Mouse (Mus musculus): ENCODE measurements at regions not wholly inside any gene's neighbourhood (a gene's known extent, or its start where the extent isn't known, plus 50 kb on each side); places are given as distances from the start of the nearest gene placed in this dataset.

- CTCF ChIA-PET, result interaction anchor here in 1 of 4 experiments (1.2 kb wide), 1 partner anchor 9 kb away, joined by 3 read pairs; no protein-coding TSS in a partner anchor
- POLR2A ChIA-PET, result interaction anchor here in 1 of 4 experiments (0.6 kb wide), 1 partner anchor 20 kb away, joined by 3 read pairs; no protein-coding TSS in a partner anchor
These were observed 112.5 kb downstream of the Gm10604 start for GRCm38 (mm10) chr4:11868565-11868964.

Data from embryonic stem cell, embryonic (primary cell).